Mouse (Mus musculus) limb, embryonic 15.5 days (tissue): ENCODE results near the gene Parp6. TPM values are rescaled to one million over a fixed set of nuclear protein-coding genes. Genes with fewer than 3 reads are reported as not detected.

ENCODE experiments used
- ATAC-seq: fragments of 200-750 bp; cut with Nextera tagmentation; 2 replicates; pipeline ENCODE4 v1.8.0; 2017; ENCODE audit warnings: low read depth, moderate TSS enrichment; ENCODE audit not compliant: insufficient number of reproducible peaks, low FRiP score, low TSS enrichment
- H3K27ac ChIP-seq: fragments of 300-500 bp; sonication (generic); 2 replicates; pipeline ENCODE4 v1.5.1; 2015; ENCODE audit warnings: moderate library complexity, mild to moderate bottlenecking, inconsistent platforms
- H3K27me3 ChIP-seq: fragments of 300-500 bp; sonication (generic); 2 replicates; pipeline ENCODE4 v1.6.1; 2015; ENCODE audit warnings: inconsistent platforms
- H3K36me3 ChIP-seq: fragments of 300-500 bp; sonication (generic); 2 replicates; pipeline ENCODE4 v1.6.1; 2015; ENCODE audit warnings: inconsistent platforms
- H3K4me1 ChIP-seq: fragments of 300-500 bp; sonication (generic); 2 replicates; pipeline ENCODE4 v1.6.1; 2015; ENCODE audit warnings: inconsistent platforms
- H3K4me2 ChIP-seq: fragments of 300-500 bp; sonication (generic); 2 replicates; pipeline ENCODE4 v1.6.1; 2015; ENCODE audit warnings: mild to moderate bottlenecking, inconsistent platforms
- H3K4me3 ChIP-seq: fragments of 300-500 bp; sonication (generic); 2 replicates; pipeline ENCODE4 v1.5.1; 2015; ENCODE audit warnings: mild to moderate bottlenecking, inconsistent platforms
- H3K9ac ChIP-seq: fragments of 300-500 bp; sonication (generic); 2 replicates; pipeline ENCODE4 v1.6.1; 2015; ENCODE audit warnings: inconsistent platforms
- H3K9me3 ChIP-seq: fragments of 300-500 bp; sonication (generic); 2 replicates; pipeline ENCODE4 v1.6.1; 2016; ENCODE audit warnings: inconsistent platforms
- WGBS: fragments of 180-500 bp; shearing (Covaris S2); methylation state at CpG from one replicate; pipeline ENCODE4 v1.1.7; 2015; 5-methylcytosine and 5-hydroxymethylcytosine counted together
- polyA plus RNA-seq: library from polyadenylated mRNA; unstranded; fragments of >200 nt; fragmentation: Nextera tagmentation; extraction: Ambion mirVana; gene quantifications from 2 replicates; pipeline ENCODE4 v1.2.1, GENCODE M21; 2015

Gene Parp6
- polyA plus RNA-seq, 1 experiment from 2014 or later, result 27.8 TPM

GRCm38 (mm10) chr9:59692145-59692544, 75.1 kb downstream of the Parp6 start:
- Histone ChIP-seq H3K4me2 (peak overlapping the region; percentile 65), H3K4me1 (peaks cover 23% of the 10 kb centered on the region), H3K27ac (peak overlapping the region; percentile 88), H3K9ac (no peak overlapping the region), H3K9me3 (no peaks in the 10 kb centered on the region), H3K36me3 (no peaks in the 10 kb centered on the region), H3K27me3 (no peaks in the 10 kb centered on the region), H3K4me3 (peak overlapping the region; percentile 34)
- WGBS, result 18% methylated on average over 9 of the region's 9 CpGs
- ATAC-seq, result peak; percentile 62; the same call in 1 of the 2 replicates

- H3K4me3 ChIP-seq, result no peak overlapping the region
- H3K27ac ChIP-seq, result peak overlapping the region; percentile 67
- H3K9ac ChIP-seq, result no peak overlapping the region
- no peaks in the 10 kb centered on the region for H3K27me3 ChIP-seq
- no peak overlapping the region for H3K4me2 ChIP-seq
- no peak for ATAC-seq
- 30% methylated on average over 16 of the region's 16 CpGs for WGBS
- no peaks in the 10 kb centered on the region for H3K9me3 ChIP-seq
- peaks cover 23% of the 10 kb centered on the region for H3K4me1 ChIP-seq
- no peaks in the 10 kb centered on the region for H3K36me3 ChIP-seq
Measured at GRCm38 (mm10) chr9:59694571-59695450, 77.7 kb downstream of the Parp6 start.

- H3K4me3 ChIP-seq, result no peak overlapping the region
- H3K9me3 ChIP-seq, result no peaks in the 10 kb centered on the region
- H3K4me1 ChIP-seq, result peaks cover 23% of the 10 kb centered on the region
- H3K27me3 ChIP-seq, result no peaks in the 10 kb centered on the region
- H3K36me3 ChIP-seq, result no peaks in the 10 kb centered on the region
- ATAC-seq, result no peak
- peak overlapping the region; percentile 67; the same call in 1 of the 2 replicates for H3K27ac ChIP-seq
- H3K9ac ChIP-seq, result no peak overlapping the region
- no peak overlapping the region for H3K4me2 ChIP-seq
- 25% methylated on average over 3 of the region's 3 CpGs for WGBS
Measured at GRCm38 (mm10) chr9:59695451-59695813, 78.3 kb downstream of the Parp6 start.

- Histone ChIP-seq H3K4me2 (no peak overlapping the region), H3K9me3 (no peaks in the 10 kb centered on the region), H3K36me3 (no peaks in the 10 kb centered on the region), H3K27me3 (no peaks in the 10 kb centered on the region), H3K4me3 (no peak overlapping the region), H3K27ac (no peak overlapping the region), H3K9ac (no peak overlapping the region), H3K4me1 (peaks cover 23% of the 10 kb centered on the region)
- no peak for ATAC-seq
- 93% methylated on average over 3 of the region's 3 CpGs for WGBS
Measured at GRCm38 (mm10) chr9:59696381-59696780, 79.3 kb downstream of the Parp6 start.

Other genes with a start within 250 kb of the Parp6 start
- 13.0 and 15.0 TPM in 2 replicates for gene Arih1, start 130.7 kb upstream of the Parp6 start, polyA plus RNA-seq
- 89.9 and 108 TPM in 2 replicates for gene Hexa, start 77.7 kb upstream of the Parp6 start, polyA plus RNA-seq
- 0.27 TPM in 1 of 2 replicates, not detected in the other for gene Tmem202, start 77.4 kb upstream of the Parp6 start, polyA plus RNA-seq
- 0.09 and 0.10 TPM in 2 replicates for gene Celf6, start 39.4 kb upstream of the Parp6 start, polyA plus RNA-seq
- 1,195 and 1,260 TPM in 2 replicates for gene Pkm, start 39.1 kb downstream of the Parp6 start, polyA plus RNA-seq
- 4.4 and 5.0 TPM in 2 replicates for gene Gramd2, start 62.9 kb downstream of the Parp6 start, polyA plus RNA-seq
- gene Senp8, start 133.4 kb downstream of the Parp6 start, polyA plus RNA-seq, result 9.2 and 9.9 TPM in 2 replicates
- gene Myo9a, start 133.6 kb downstream of the Parp6 start, polyA plus RNA-seq, result 12.8 and 15.9 TPM in 2 replicates